Mouse (Mus musculus): Measurements from ENCODE around the gene Tuba3b. TPM values are rescaled to one million over a fixed set of nuclear protein-coding genes. Genes with fewer than 3 reads are reported as not detected.

Tuba3b gene
- polyA plus RNA-seq, 1 experiment from 2014 or later = not detected

GRCm38 (mm10) chr6:145638248-145638647, 22.7 kb downstream of the Tuba3b start:
- DNase-seq (no peak), ATAC-seq (no peak)
- H3K9me3 ChIP-seq (ENCODE audit: low read length) = no peaks in the 10 kb centered on the region
- no peak overlapping the region for H3K9ac ChIP-seq (replicated peaks)
- H3K4me1 ChIP-seq (ENCODE audit: insufficient read depth) = no peaks in the 10 kb centered on the region; the same call in 1 of the 2 replicates
- no peaks in the 10 kb centered on the region for H3K36me3 ChIP-seq (replicated peaks; ENCODE audit: insufficient read depth, low read length)
- H3K27ac ChIP-seq (ENCODE audit: low read depth) = no peak overlapping the region
- H3K4me3 ChIP-seq (ENCODE audit: low read depth, low read length) = no peak overlapping the region
- no peak overlapping the region for H3K4me2 ChIP-seq (ENCODE audit: low read depth, low read length)
- WGBS (ENCODE audit: insufficient replicate concordance) = 66% methylated on average over 6 of the region's 6 CpGs
- no peak for TF ChIP-seq EP300 (IDR thresholded peaks at IDR 0.05; ENCODE audit: low read depth)
- TF ChIP-seq CTCF (IDR thresholded peaks at IDR 0.05; ENCODE audit: low read depth) = no peak
- no peaks in the 10 kb centered on the region for H3K27me3 ChIP-seq (ENCODE audit: insufficient read depth, low read length)

DNA sequence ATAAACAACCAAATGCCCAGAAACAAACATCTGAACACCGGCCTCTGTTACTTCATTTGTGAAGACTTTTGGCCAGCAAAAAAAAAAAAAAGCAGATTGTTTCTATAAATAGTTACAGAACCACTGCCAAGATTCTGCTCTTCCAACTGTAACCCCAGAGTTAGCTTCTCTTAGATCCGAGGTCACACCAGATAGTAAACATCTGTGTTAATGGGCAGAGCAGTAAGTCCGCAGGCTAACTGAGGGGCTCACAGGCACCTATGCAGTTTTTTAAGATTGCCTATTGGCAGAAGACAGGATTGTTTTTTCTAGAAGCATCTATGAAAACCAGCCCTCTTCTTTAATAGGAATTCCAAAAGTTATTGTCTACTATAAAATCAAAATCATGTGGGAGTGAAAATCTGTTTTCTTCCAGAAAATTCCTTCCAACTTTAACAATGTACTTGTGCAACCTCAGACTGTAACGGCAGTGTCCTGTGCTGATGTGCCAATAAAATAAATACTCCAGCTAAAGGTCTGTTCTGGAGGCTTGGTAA, 25.5 kb downstream of the Tuba3b start:
- ATAC-seq = no peak
- Histone ChIP-seq H3K27ac (ENCODE audit: low read depth) (no peak overlapping the region), H3K4me2 (ENCODE audit: low read depth, low read length) (no peak overlapping the region), H3K4me3 (ENCODE audit: low read depth, low read length) (no peak overlapping the region), H3K36me3 (replicated peaks; ENCODE audit: insufficient read depth, low read length) (no peaks in the 10 kb centered on the region), H3K27me3 (ENCODE audit: insufficient read depth, low read length) (no peaks in the 10 kb centered on the region), H3K9ac (replicated peaks) (no peak overlapping the region), H3K9me3 (ENCODE audit: low read length) (no peaks in the 10 kb centered on the region), H3K4me1 (ENCODE audit: insufficient read depth) (no peaks in the 10 kb centered on the region; the same call in 1 of the 2 replicates)
- no peak for DNase-seq
- TF ChIP-seq EP300 (IDR thresholded peaks at IDR 0.05; ENCODE audit: low read depth) (no peak), CTCF (IDR thresholded peaks at IDR 0.05; ENCODE audit: low read depth) (no peak)
- 69% methylated on average over 4 of the region's 4 CpGs for WGBS (ENCODE audit: insufficient replicate concordance)

- H3K9me3 ChIP-seq (ENCODE audit: low read length) = peaks cover 4% of the 10 kb centered on the region; the same call in 1 of the 2 replicates
- WGBS (ENCODE audit: insufficient replicate concordance) = 68% methylated on average over 2 of the region's 2 CpGs
Measured at GRCm38 (mm10) chr6:145651976-145652375, 36.4 kb downstream of the Tuba3b start.

DNA sequence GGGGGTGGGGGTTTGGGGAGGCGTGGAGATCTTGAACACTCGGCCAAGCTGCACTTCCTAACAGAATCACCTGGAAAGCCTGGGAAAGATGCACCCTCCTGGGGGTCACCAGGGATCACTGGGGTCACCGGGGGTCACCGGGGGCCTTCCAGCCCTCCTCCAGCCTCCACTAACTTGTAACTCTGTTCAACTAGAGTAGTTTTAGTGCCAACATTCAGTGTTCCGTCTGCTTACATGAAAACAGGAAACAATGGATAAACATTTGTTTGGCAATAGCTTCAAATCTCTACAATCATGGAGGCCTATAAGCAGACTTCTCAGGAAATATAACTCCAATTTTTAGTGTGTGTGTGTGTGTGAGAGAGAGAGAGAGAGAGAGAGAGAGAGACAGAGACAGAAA, 37.4 kb downstream of the Tuba3b start:
- H3K4me3 ChIP-seq (ENCODE audit: low read depth, low read length) = no peak overlapping the region
- peaks cover 4% of the 10 kb centered on the region; the same call in 1 of the 2 replicates for H3K9me3 ChIP-seq (ENCODE audit: low read length)
- ATAC-seq (no peak), DNase-seq (no peak)
- H3K9ac ChIP-seq (replicated peaks) = no peak overlapping the region
- H3K27me3 ChIP-seq (ENCODE audit: insufficient read depth, low read length) = no peaks in the 10 kb centered on the region
- no peaks in the 10 kb centered on the region for H3K36me3 ChIP-seq (replicated peaks; ENCODE audit: insufficient read depth, low read length)
- H3K4me2 ChIP-seq (ENCODE audit: low read depth, low read length) = no peak overlapping the region
- TF ChIP-seq EP300 (IDR thresholded peaks at IDR 0.05; ENCODE audit: low read depth) = no peak
- no peak for TF ChIP-seq CTCF (IDR thresholded peaks at IDR 0.05; ENCODE audit: low read depth)
- WGBS (ENCODE audit: insufficient replicate concordance) = 70% methylated on average over 5 of the region's 5 CpGs
- H3K27ac ChIP-seq (ENCODE audit: low read depth) = no peak overlapping the region
- H3K4me1 ChIP-seq (ENCODE audit: insufficient read depth) = no peaks in the 10 kb centered on the region; the same call in 1 of the 2 replicates

More at GRCm38 (mm10) chr6:145651976-145652375, 36.4 kb downstream of the Tuba3b start:
- Histone ChIP-seq H3K9ac (replicated peaks) (no peak overlapping the region), H3K4me1 (ENCODE audit: insufficient read depth) (no peaks in the 10 kb centered on the region; the same call in 1 of the 2 replicates), H3K36me3 (replicated peaks; ENCODE audit: insufficient read depth, low read length) (no peaks in the 10 kb centered on the region), H3K27ac (ENCODE audit: low read depth) (no peak overlapping the region), H3K4me2 (ENCODE audit: low read depth, low read length) (no peak overlapping the region), H3K4me3 (ENCODE audit: low read depth, low read length) (no peak overlapping the region), H3K27me3 (ENCODE audit: insufficient read depth, low read length) (no peaks in the 10 kb centered on the region)
- no peak for TF ChIP-seq CTCF (IDR thresholded peaks at IDR 0.05; ENCODE audit: low read depth)
- TF ChIP-seq EP300 (IDR thresholded peaks at IDR 0.05; ENCODE audit: low read depth) = no peak
- DNase-seq (no peak), ATAC-seq (no peak)

DNA sequence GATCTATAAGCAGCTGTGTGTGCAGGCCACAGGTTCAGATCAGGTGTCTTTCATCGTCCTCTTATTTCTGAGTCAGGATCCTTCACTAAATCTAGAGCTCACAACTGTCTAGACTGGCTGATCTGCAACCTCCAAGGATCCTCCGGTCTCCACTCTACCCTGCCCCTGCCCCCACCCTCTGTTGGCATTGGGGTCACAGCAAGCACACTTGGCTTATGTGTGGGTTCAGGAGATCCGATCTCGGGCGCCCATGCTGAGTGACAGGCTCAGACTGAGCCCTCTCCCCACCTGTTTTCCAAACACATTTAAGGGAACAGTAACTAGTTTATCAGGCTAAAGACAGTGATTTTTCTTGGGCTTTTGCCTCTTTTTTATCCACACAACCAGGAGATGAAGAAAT, 38.1 kb downstream of the Tuba3b start:
- TF ChIP-seq EP300 (IDR thresholded peaks at IDR 0.05; ENCODE audit: low read depth) (no peak), CTCF (IDR thresholded peaks at IDR 0.05; ENCODE audit: low read depth) (no peak)
- no peak for DNase-seq
- no peak overlapping the region for H3K4me3 ChIP-seq (ENCODE audit: low read depth, low read length)
- H3K9me3 ChIP-seq (ENCODE audit: low read length) = peaks cover 4% of the 10 kb centered on the region; the same call in 1 of the 2 replicates
- no peaks in the 10 kb centered on the region for H3K36me3 ChIP-seq (replicated peaks; ENCODE audit: insufficient read depth, low read length)
- no peaks in the 10 kb centered on the region; the same call in 1 of the 2 replicates for H3K4me1 ChIP-seq (ENCODE audit: insufficient read depth)
- WGBS (ENCODE audit: insufficient replicate concordance) = 82% methylated on average over 5 of the region's 5 CpGs
- H3K9ac ChIP-seq (replicated peaks) = no peak overlapping the region
- ATAC-seq = no peak
- no peak overlapping the region for H3K4me2 ChIP-seq (ENCODE audit: low read depth, low read length)
- no peak overlapping the region for H3K27ac ChIP-seq (ENCODE audit: low read depth)
- H3K27me3 ChIP-seq (ENCODE audit: insufficient read depth, low read length) = no peaks in the 10 kb centered on the region

GRCm38 (mm10) chr6:145654062-145654836, 38.7 kb downstream of the Tuba3b start:
- no peak for DNase-seq
- H3K4me2 ChIP-seq (ENCODE audit: low read depth, low read length) = no peak overlapping the region
- H3K27ac ChIP-seq (ENCODE audit: low read depth) = no peak overlapping the region
- H3K9me3 ChIP-seq (ENCODE audit: low read length) = peaks cover 4% of the 10 kb centered on the region; the same call in 1 of the 2 replicates
- H3K4me1 ChIP-seq (ENCODE audit: insufficient read depth) = no peaks in the 10 kb centered on the region; the same call in 1 of the 2 replicates
- no peak overlapping the region for H3K9ac ChIP-seq (replicated peaks)
- no peaks in the 10 kb centered on the region for H3K36me3 ChIP-seq (replicated peaks; ENCODE audit: insufficient read depth, low read length)
- no peak for ATAC-seq
- H3K27me3 ChIP-seq (ENCODE audit: insufficient read depth, low read length) = no peaks in the 10 kb centered on the region
- TF ChIP-seq CTCF (IDR thresholded peaks at IDR 0.05; ENCODE audit: low read depth) = no peak
- TF ChIP-seq EP300 (IDR thresholded peaks at IDR 0.05; ENCODE audit: low read depth) = no peak
- H3K4me3 ChIP-seq (ENCODE audit: low read depth, low read length) = no peak overlapping the region
- WGBS (ENCODE audit: insufficient replicate concordance) = 64% methylated on average over 8 of the region's 8 CpGs
